ENCODE assay signal across 30 mouse cellular contexts in genomic region chr1:69277428-69277827, GRCm38 (mm10).
DNase-seq lines count a peak whose midpoint lies in the region; ATAC-seq and TF ChIP-seq lines count a peak whose summit lies in the region.
"Had no signal": no experiment of that assay in that cellular context is flagged by ENCODE, and none has a peak within 500 bp of the region (broad histone marks: within the 10 kb centered on the region; RNA-seq: fewer than 3 reads in every experiment).

No protein-coding gene starts in this region.

- H3K9me3 ChIP-seq in heart, embryonic 13.5 days, result no peaks in the 10 kb centered on the region
- no peaks in the 10 kb centered on the region for H3K9me3 ChIP-seq in intestine, embryonic 16.5 days (ENCODE audit: control insufficient read depth, low read length)
- H3K9me3 ChIP-seq: embryonic facial prominence, embryonic 12.5 days; heart, embryonic 10.5 days; hindbrain, embryonic 10.5 days; hindbrain, embryonic 15.5 days; lung, embryonic 15.5 days; neural tube, embryonic 12.5 days had no signal

- no peaks in the 10 kb centered on the region for H3K36me3 ChIP-seq in heart, embryonic 13.5 days
- no peaks in the 10 kb centered on the region for H3K36me3 ChIP-seq in intestine, embryonic 16.5 days (ENCODE audit: control insufficient read depth, insufficient read depth, low read length)
- H3K36me3 ChIP-seq: embryonic facial prominence, embryonic 12.5 days; heart, embryonic 10.5 days; hindbrain, embryonic 10.5 days; hindbrain, embryonic 15.5 days; lung, embryonic 15.5 days; neural tube, embryonic 12.5 days had no signal

- ATAC-seq in heart, embryonic 13.5 days (ENCODE audit: extremely low read depth, insufficient number of reproducible peaks, low FRiP score, low TSS enrichment), result no peak
- no peak for ATAC-seq in intestine, embryonic 16.5 days
- ATAC-seq: forebrain, postnatal 0 days; midbrain, embryonic 16.5 days had no signal

- no peak for TF ChIP-seq POLR2A in lung, adult 2 months (IDR thresholded peaks at IDR 0.05; ENCODE audit: borderline replicate concordance, extremely low read depth, low read depth, low read length)

- no peak for DNase-seq in heart, postnatal 25 days (ENCODE audit: low spot score)
- DNase-seq in lung, postnatal 25 days (ENCODE audit: low spot score), result peak; percentile 32
- DNase-seq in lung, adult 2 months, result no peak
- peak; percentile 38 for DNase-seq in fibroblast of lung, adult 2 months (ENCODE audit: low read depth)
- no peak for DNase-seq in urinary bladder, postnatal 4 days (ENCODE audit: low spot score in 2 of 2)
- DNase-seq: adrenal gland, postnatal 10 days; cerebellum, adult 11 months; cerebellum, adult 9-10 months; cerebellum, postnatal 36 days; embryo, embryonic 11 days; forebrain, postnatal 0 days; heart, postnatal 10 days; kidney, adult 2 months; kidney, postnatal 10 days; layer of hippocampus, adult 9-11 months; liver; right cerebral cortex, adult 18-20 months; spleen, adult 18-20 months; thymus, postnatal 14 days had no signal

- no peak overlapping the region for H3K4me3 ChIP-seq in heart, embryonic 13.5 days
- H3K4me3 ChIP-seq in lung, adult 2 months (replicated peaks; ENCODE audit: extremely low read depth, low read depth, low read length), result no peak overlapping the region
- H3K4me3 ChIP-seq in intestine, embryonic 16.5 days (ENCODE audit: low read length), result no peak overlapping the region
- H3K4me3 ChIP-seq: embryonic facial prominence, embryonic 12.5 days; heart, embryonic 10.5 days; hindbrain, embryonic 10.5 days; hindbrain, embryonic 15.5 days; lung, embryonic 15.5 days; neural tube, embryonic 12.5 days had no signal

- TF ChIP-seq CTCF in lung, adult 2 months (IDR thresholded peaks at IDR 0.05; ENCODE audit: insufficient read depth, low read length), result no peak

- WGBS in heart, embryonic 13.5 days, result 46% methylated on average over 4 of the region's 4 CpGs
- WGBS in lung, adult 2 months, result 55% methylated on average over 4 of the region's 4 CpGs
- WGBS in intestine, embryonic 16.5 days, result 56% methylated on average over 4 of the region's 4 CpGs

- intact Hi-C loops in heart, postnatal 25 days (cut with DNase I), result no loop called here

- peaks cover 11% of the 10 kb centered on the region for H3K4me1 ChIP-seq in heart, embryonic 13.5 days
- H3K4me1 ChIP-seq in lung, adult 2 months (ENCODE audit: control insufficient read depth, insufficient read depth, low read length), result no peaks in the 10 kb centered on the region
- H3K4me1 ChIP-seq in intestine, embryonic 16.5 days (ENCODE audit: control insufficient read depth, insufficient read depth, low read length), result no peaks in the 10 kb centered on the region
- H3K4me1 ChIP-seq: embryonic facial prominence, embryonic 12.5 days; hindbrain, embryonic 10.5 days; hindbrain, embryonic 15.5 days; lung, embryonic 15.5 days; neural tube, embryonic 12.5 days had no signal

- no peaks in the 10 kb centered on the region for H3K27me3 ChIP-seq in heart, embryonic 13.5 days (replicated peaks)
- no peaks in the 10 kb centered on the region for H3K27me3 ChIP-seq in intestine, embryonic 16.5 days (replicated peaks; ENCODE audit: control insufficient read depth, insufficient read depth, low read length)
- H3K27me3 ChIP-seq: embryonic facial prominence, embryonic 12.5 days; hindbrain, embryonic 15.5 days; lung, embryonic 15.5 days; neural tube, embryonic 12.5 days had no signal

- H3K9ac ChIP-seq in heart, embryonic 13.5 days, result no peak overlapping the region
- no peak overlapping the region for H3K9ac ChIP-seq in intestine, embryonic 16.5 days (ENCODE audit: low read depth, low read length)
- H3K9ac ChIP-seq: embryonic facial prominence, embryonic 12.5 days; forebrain, postnatal 0 days; hindbrain, embryonic 15.5 days; liver, embryonic 14.5 days; lung, embryonic 15.5 days; neural tube, embryonic 12.5 days had no signal

- peak overlapping the region; percentile 30 for H3K4me2 ChIP-seq in heart, embryonic 13.5 days
- no peak overlapping the region for H3K4me2 ChIP-seq in intestine, embryonic 16.5 days (ENCODE audit: low read depth, low read length)
- H3K4me2 ChIP-seq: embryonic facial prominence, embryonic 12.5 days; hindbrain, embryonic 15.5 days; lung, embryonic 15.5 days; midbrain, embryonic 11.5 days; neural tube, embryonic 12.5 days had no signal

- H3K27ac ChIP-seq in heart, embryonic 13.5 days (replicated peaks), result no peak overlapping the region
- no peak overlapping the region for H3K27ac ChIP-seq in intestine, embryonic 16.5 days (ENCODE audit: low read length)
- H3K27ac ChIP-seq: embryonic facial prominence, embryonic 12.5 days; heart, embryonic 10.5 days; hindbrain, embryonic 10.5 days; hindbrain, embryonic 15.5 days; liver, embryonic 14.5 days; lung, embryonic 15.5 days; neural tube, embryonic 12.5 days had no signal

Comparison
In these comparisons a context has a peak if more than half of its experiments do, and no peak if none do; other contexts are left out.
1. DNase-seq: peak in lung, postnatal 25 days (single experiment) and fibroblast of lung, adult 2 months (single experiment); none in heart, postnatal 25 days (single experiment), lung, adult 2 months (single experiment) and urinary bladder, postnatal 4 days (0 of 2).